Mouse (Mus musculus) kidney, adult 11 months (tissue): ENCODE measurements around the gene Nucks1.

ENCODE experiments used
- DNase-seq: peaks from one replicate; pipeline ENCODE4 v3.0.0; 2022

Gene Nucks1

GRCm38 (mm10) chr1:131968556-131968955, 58.2 kb downstream of the Nucks1 start:
- peak; percentile 55 for DNase-seq

- peak; percentile 94 for DNase-seq
Observed at GRCm38 (mm10) chr1:131968983-131969382, 58.6 kb downstream of the Nucks1 start.

DNA sequence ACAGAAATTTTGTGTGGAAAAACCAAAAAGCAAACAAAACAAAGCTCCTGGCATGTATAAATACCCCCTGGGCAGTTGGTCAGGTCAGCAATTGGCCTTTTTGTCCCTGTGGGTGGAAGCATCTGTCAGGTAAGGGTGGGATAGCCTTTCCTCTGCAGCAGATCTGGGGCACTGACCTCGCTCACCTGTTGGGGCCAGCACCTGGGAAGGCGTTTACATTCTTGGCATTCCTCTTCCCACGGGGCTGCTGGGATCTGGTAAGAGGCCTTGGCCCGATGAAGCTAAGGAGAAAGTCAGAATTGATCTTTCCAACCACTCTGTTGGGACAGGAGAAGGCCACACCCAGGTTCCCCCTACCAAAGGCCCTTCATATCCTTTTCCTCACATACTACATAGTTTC, 59.5 kb downstream of the Nucks1 start:
- peak; percentile 49 for DNase-seq

- peak; percentile 66 for DNase-seq
Observed at GRCm38 (mm10) chr1:131970322-131970660, 60.0 kb downstream of the Nucks1 start.

DNA sequence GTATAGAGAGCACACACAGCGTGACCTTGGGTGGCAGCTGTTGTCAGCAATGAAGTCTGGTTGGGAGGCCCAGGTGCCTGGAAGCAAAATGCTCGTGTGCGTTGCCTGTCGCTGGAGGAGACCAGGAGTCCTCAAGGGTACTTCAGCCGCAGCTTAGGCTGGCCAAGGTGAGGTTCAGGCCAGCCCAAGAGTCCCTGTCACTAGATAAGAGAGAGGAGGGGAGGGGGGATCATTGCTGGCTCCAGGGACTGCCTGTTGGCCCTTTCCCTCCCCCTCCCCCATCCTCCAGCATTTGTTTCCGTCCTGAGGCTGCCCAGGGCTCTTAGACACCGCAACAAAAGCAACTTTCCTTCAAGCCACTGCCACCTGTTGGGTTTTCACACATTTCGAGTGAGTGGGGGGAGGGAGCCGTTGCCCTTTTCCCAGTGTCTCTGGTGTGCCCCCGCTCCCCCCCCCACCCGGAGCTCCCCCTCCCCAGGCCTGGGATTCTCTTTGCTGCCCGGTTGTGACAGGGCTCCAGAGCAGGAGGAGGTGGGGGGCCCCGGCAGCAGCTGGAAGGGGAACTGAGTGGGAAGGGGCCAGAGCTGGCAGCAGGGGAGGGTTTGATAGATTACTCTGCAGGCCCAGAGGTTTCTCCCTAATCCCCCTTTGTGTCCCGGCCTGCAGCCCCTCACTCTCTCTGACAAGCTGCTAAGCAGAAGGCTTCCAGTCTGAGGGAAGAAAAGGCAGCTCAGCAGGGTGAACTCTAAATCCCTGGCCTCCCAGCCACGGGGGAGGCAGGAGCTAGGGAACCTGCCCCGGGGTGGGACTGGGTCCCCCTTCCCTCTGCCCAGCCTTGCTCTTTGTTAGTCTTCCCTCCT, 60.6 kb downstream of the Nucks1 start:
- no peak for DNase-seq

GRCm38 (mm10) chr1:131971771-131972497, 61.6 kb downstream of the Nucks1 start:
- no peak for DNase-seq

DNA sequence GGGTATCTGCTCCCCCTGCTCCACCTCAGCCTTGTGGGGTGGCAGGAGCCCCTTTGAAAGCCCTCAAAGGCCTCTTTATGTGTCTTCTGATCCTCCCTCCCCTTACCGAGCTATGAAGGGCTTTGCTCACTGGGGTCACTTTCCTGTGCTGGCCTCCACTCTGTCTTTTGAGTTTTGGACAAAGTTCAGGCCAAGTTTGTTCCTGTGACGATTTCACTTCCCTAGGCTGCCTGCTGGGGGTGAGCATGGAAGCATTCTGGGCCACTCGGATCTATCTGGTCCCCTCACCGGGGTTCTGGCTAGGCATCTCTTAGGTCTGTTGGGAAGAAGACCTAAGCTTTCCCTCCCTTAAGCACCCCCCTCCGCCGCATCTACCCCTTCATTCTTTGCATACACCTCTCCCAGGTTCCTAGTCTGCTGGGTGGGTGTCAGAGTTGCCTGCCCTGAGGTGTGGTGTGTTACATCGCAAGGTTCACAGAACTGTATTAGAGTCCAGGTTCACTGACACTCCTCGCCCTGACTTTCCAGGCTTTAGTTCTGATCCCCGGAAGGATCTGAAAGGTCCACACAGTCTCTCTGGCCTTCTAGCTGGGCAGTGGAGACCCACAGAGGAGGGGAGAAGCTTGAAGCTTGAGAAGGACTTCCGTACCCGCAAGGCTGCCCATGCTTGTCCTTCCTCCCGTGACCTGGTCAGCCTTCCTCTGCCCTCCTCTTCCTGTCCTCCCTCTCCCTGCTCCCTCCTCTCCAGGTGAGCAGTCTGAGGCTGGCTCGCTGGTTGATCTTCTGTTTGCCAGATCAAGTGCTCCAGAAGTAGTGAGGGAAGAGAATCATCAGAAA, 62.4 kb downstream of the Nucks1 start:
- DNase-seq: peak; percentile 73

DNA sequence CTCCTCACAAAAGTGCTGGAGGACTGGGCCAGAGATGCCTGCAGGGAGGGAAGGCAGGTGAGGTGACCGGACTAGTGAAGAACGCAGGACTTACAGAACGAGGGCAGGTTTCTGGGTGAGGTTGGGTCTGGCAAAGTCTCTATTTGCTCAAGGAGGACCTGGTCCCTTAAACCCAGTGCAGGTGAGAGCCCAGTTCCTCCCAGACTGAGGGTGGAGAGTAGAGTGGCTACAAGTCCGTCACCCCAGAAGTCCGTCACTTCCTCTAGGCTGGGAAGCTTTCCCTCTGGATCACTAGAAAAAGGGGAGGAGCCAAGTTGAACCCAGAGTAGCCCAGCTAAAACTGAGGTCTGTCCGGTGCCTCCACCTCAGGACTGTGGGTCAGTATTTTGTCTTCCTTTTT, 63.7 kb downstream of the Nucks1 start:
- no peak for DNase-seq

DNA sequence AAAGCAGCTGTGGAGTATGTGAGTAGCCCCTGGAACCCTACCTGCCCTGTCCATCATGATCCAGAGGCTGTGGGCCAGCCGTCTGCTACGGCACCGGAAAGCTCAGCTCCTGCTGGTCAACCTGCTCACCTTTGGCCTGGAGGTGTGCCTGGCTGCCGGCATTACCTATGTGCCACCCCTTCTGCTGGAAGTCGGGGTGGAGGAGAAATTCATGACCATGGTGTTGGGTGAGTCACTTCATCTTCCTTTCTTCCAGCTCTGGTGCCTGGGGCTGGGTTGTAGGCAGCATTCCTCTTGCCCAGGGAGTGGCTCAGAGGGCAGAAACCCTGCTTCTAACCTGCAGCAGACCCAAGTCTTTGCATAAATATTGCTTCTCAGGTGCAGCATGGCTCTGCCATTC, 66.6 kb downstream of the Nucks1 start:
- DNase-seq: no peak

- DNase-seq: no peak
Observed at GRCm38 (mm10) chr1:131980471-131980870, 70.1 kb downstream of the Nucks1 start.

DNA sequence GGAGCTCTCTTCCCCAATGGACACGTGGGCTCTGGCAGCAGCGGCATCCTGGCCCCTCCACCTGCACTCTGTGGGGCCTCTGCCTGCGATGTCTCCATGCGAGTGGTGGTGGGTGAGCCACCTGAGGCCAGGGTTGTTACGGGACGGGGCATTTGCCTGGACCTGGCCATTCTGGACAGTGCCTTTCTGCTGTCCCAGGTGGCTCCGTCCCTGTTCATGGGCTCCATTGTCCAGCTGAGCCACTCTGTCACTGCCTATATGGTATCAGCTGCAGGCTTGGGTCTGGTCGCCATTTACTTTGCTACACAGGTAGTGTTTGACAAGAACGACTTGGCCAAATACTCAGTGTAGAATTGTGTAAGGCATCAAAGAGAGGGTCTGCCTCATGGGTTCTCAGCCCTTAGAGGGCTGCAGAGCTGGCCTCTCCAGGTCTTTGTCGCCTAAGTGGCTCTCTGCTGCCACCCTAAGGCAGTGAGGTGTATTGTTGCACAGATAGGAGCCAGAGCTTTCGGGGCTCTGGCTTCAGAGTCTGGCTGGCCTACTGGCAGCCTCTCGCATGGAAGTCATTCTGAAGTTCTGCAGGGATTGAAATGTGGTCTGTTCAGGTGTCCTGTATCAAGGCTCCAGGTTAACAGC, 71.2 kb downstream of the Nucks1 start:
- DNase-seq: peak; percentile 62

GRCm38 (mm10) chr1:131982907-131983306, 72.6 kb downstream of the Nucks1 start:
- peak; percentile 61 for DNase-seq

- no peak for DNase-seq
Observed at GRCm38 (mm10) chr1:131983806-131984205, 73.5 kb downstream of the Nucks1 start.
